ENCODE assay signal across 9 mouse cellular contexts in the genomic region with DNA sequence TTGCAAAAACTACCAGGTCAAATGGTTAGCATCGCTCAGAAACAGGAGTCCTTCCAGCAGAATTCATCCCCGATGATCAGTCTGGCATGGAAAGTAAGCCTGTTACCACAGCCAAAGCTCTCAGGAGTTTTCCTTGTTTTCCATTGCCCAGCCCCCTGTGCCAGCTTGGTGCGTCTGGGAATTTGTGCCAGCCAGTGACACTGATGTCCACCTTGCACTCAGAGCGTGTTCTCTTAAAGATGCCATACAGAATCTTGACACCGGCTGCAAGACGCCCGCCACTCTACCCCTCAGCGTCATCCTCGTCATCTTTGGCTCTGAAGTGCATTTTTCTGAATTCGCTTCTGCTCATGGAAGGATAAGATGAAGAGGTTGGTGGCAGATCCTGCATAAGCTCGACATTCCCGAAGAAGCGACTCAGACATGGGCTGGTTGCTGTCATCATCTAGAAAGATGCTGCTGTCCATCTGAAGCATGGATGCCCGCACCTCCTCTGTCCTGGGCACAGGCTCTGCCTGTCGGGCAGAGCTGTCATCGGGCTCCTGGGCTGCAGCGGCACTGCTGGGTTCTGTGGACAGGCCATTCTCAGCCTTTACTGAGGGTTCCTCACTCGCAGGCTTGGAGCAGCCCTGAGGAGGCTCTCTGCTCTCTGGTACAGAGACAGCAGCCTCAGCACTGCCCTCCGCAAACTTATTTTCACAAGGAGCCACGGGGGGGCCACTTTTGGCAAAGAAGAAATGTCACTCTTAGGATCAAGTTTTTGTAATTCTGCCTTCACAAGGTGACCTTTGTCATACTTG. TPM values are rescaled to one million over a fixed set of nuclear protein-coding genes. Genes with fewer than 3 reads are reported as not detected.
DNase-seq lines count a peak whose midpoint lies in the region; ATAC-seq lines count a peak whose summit lies in the region.
"Had no signal": no experiment of that assay in that cellular context is flagged by ENCODE, and none has a peak within 500 bp of the region (broad histone marks: within the 10 kb centered on the region; RNA-seq: fewer than 3 reads in every experiment).

No protein-coding gene starts in this region.

- H3K36me3 ChIP-seq in forebrain, embryonic 11.5 days (ENCODE audit: control insufficient read depth, insufficient read depth, low read length): no peaks in the 10 kb centered on the region
- no peaks in the 10 kb centered on the region for H3K36me3 ChIP-seq in limb, embryonic 10.5 days
- no peaks in the 10 kb centered on the region for H3K36me3 ChIP-seq in neural tube, embryonic 15.5 days

- peaks cover 2% of the 10 kb centered on the region; the same call in 1 of the 2 replicates for H3K4me1 ChIP-seq in forebrain, embryonic 11.5 days (replicated peaks; ENCODE audit: control insufficient read depth, insufficient read depth, low read length)
- peaks cover 20% of the 10 kb centered on the region for H3K4me1 ChIP-seq in limb, embryonic 10.5 days
- peaks cover 7% of the 10 kb centered on the region for H3K4me1 ChIP-seq in neural tube, embryonic 15.5 days

- H3K4me2 ChIP-seq in forebrain, embryonic 11.5 days (ENCODE audit: low read depth, low read length, severe bottlenecking): peak overlapping the region; percentile 63; the same call in 1 of the 2 replicates
- peak overlapping the region; percentile 64 for H3K4me2 ChIP-seq in neural tube, embryonic 15.5 days

- no peak overlapping the region; the same call in 1 of the 2 replicates for H3K9ac ChIP-seq in forebrain, embryonic 11.5 days (ENCODE audit: low read length)
- H3K9ac ChIP-seq in neural tube, embryonic 15.5 days (replicated peaks): no peak overlapping the region

- WGBS in forebrain, embryonic 11.5 days: 51% methylated on average over 20 of the region's 20 CpGs
- 50% methylated on average over 20 of the region's 20 CpGs for WGBS in limb, embryonic 10.5 days
- 53% methylated on average over 20 of the region's 20 CpGs for WGBS in neural tube, embryonic 15.5 days

- intact Hi-C loops in gastrocnemius, postnatal 36 days (cut with DNase I): no loop called here

- no peak for ATAC-seq in forebrain, embryonic 11.5 days (replicated peaks; ENCODE audit: low FRiP score)
- ATAC-seq in neural tube, embryonic 15.5 days (ENCODE audit: low FRiP score): no peak
- ATAC-seq in megakaryocyte-erythroid progenitor cell, adult 5-6 weeks (replicated peaks; ENCODE audit: low FRiP score, low TSS enrichment, poor library complexity, severe bottlenecking): no peak

- peak overlapping the region; percentile 34; the same call in 1 of the 2 replicates for H3K4me3 ChIP-seq in forebrain, embryonic 11.5 days (ENCODE audit: low read depth, low read length)
- H3K4me3 ChIP-seq in limb, embryonic 10.5 days: peak overlapping the region; percentile 53
- H3K4me3 ChIP-seq in neural tube, embryonic 15.5 days (replicated peaks): peak overlapping the region; percentile 33; the same call in 1 of the 2 replicates

- no peaks in the 10 kb centered on the region for H3K9me3 ChIP-seq in forebrain, embryonic 11.5 days (ENCODE audit: control insufficient read depth, low read length)
- no peaks in the 10 kb centered on the region for H3K9me3 ChIP-seq in limb, embryonic 10.5 days (replicated peaks)
- no peaks in the 10 kb centered on the region for H3K9me3 ChIP-seq in neural tube, embryonic 15.5 days (replicated peaks)

- H3K27ac ChIP-seq in forebrain, embryonic 11.5 days (ENCODE audit: low read depth, low read length): no peak overlapping the region
- H3K27ac ChIP-seq in limb, embryonic 10.5 days: no peak overlapping the region
- no peak overlapping the region for H3K27ac ChIP-seq in neural tube, embryonic 15.5 days (replicated peaks)

- peak; percentile 24 for DNase-seq in gastrocnemius, postnatal 10 days
- no peak for DNase-seq in gastrocnemius, postnatal 36 days
- peak; percentile 34 for DNase-seq in Muller cell, postnatal 12 days (ENCODE audit: inconsistent ontology term)
- no peak for DNase-seq in forebrain, embryonic 11.5 days (ENCODE audit: low spot score)
- no peak for DNase-seq in limb, embryonic 10.5 days (ENCODE audit: low spot score)
- DNase-seq in T-cell, adult 2 months (ENCODE audit: low spot score): no peak

- H3K27me3 ChIP-seq in forebrain, embryonic 11.5 days (ENCODE audit: control insufficient read depth, insufficient read depth, low read length): peaks cover 4% of the 10 kb centered on the region; the same call in 1 of the 2 replicates
- H3K27me3 ChIP-seq in limb, embryonic 10.5 days (ENCODE audit: low read depth, poor library complexity, severe bottlenecking): peaks cover 47% of the 10 kb centered on the region
- H3K27me3 ChIP-seq in neural tube, embryonic 15.5 days (replicated peaks): peaks cover 19% of the 10 kb centered on the region

RNA-seq across cellular contexts. Expression of gene Gm12248, which starts 4.1 kb away (rescaled TPM):
- total RNA-seq in gastrocnemius, postnatal 10 days (2021): not detected
- not detected for total RNA-seq in gastrocnemius, postnatal 36 days (2021)
- not detected in 2 replicates for polyA plus RNA-seq in forebrain, embryonic 11.5 days (2014; fragmentation: Nextera tagmentation; extraction: Ambion mirVana)
- polyA plus RNA-seq in limb, embryonic 10.5 days (2016; fragmentation: Nextera tagmentation; extraction: Ambion mirVana): not detected in 2 replicates
- not detected in 2 replicates for polyA plus RNA-seq in neural tube, embryonic 15.5 days (2015; fragmentation: Nextera tagmentation; extraction: Ambion mirVana)
- not detected in 2 replicates for total RNA-seq in megakaryocyte-erythroid progenitor cell, adult 5-6 weeks (2014; fragmentation: Nextera tagmentation)
- not detected in 2 replicates for total RNA-seq in megakaryocyte-erythroid progenitor cell, adult 5-6 weeks (2017)
- polyA plus RNA-seq: erythroblast, embryonic 14.5 days had no signal

RNA-seq across cellular contexts. Expression of gene Cnot8, which starts 6.9 kb away (rescaled TPM):
- 10 to 100 TPM; 38.3 to 40.7 TPM for total RNA-seq in gastrocnemius, postnatal 10 days (2021)
- total RNA-seq in gastrocnemius, postnatal 36 days (2021): 10 to 100 TPM; 27.0 to 31.4 TPM
- 95.8 and 103 TPM in 2 replicates for polyA plus RNA-seq in forebrain, embryonic 11.5 days (2014; fragmentation: Nextera tagmentation; extraction: Ambion mirVana)
- 107 and 113 TPM in 2 replicates for polyA plus RNA-seq in limb, embryonic 10.5 days (2016; fragmentation: Nextera tagmentation; extraction: Ambion mirVana)
- 99.6 and 105 TPM in 2 replicates for polyA plus RNA-seq in neural tube, embryonic 15.5 days (2015; fragmentation: Nextera tagmentation; extraction: Ambion mirVana)
- 37.4 and 40.1 TPM in 2 replicates for total RNA-seq in megakaryocyte-erythroid progenitor cell, adult 5-6 weeks (2014; fragmentation: Nextera tagmentation)
- total RNA-seq in megakaryocyte-erythroid progenitor cell, adult 5-6 weeks (2017): 65.7 and 85.1 TPM in 2 replicates

Comparison
In these comparisons a context has a peak if more than half of its experiments do, and no peak if none do; other contexts are left out.
1. DNase-seq: peak in gastrocnemius, postnatal 10 days (single experiment) and Muller cell, postnatal 12 days (single experiment); none in gastrocnemius, postnatal 36 days (0 of 2), forebrain, embryonic 11.5 days (single experiment), limb, embryonic 10.5 days (single experiment) and T-cell, adult 2 months (single experiment).
2. Peak in every context shown above with its lines, with median percentiles within 50 percentile points of each other: H3K4me3 ChIP-seq.